9 mouse cellular contexts compared by ENCODE assay signal in the genomic region with DNA sequence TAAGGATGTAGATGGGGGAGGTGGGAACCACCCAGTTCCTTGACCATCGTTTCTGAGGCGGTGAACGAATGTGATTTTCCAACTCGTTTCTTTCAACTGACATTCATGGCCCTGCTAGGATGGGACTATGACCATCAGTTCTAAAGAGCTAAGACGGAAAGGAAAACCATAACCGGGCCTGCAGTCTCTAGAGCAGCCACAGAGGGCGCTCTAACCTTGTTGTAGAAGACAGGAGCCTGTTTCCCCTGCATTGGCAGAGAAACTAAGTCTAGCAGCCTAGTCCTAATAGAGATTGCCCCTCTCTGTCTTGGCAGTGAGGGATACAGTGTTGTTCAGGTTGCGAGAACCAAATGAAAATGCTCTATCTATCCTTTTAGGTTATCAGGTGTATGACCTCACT. TPM values are rescaled to one million over a fixed set of nuclear protein-coding genes. Genes with fewer than 3 reads are reported as not detected.
A peak's percentile ranks its signal among the peaks of the same experiment; 100 is the strongest.
DNase-seq lines count a peak whose midpoint lies in the region; ATAC-seq and TF ChIP-seq lines count a peak whose summit lies in the region.
"Had no signal": no experiment of that assay in that cellular context is flagged by ENCODE, and none has a peak within 500 bp of the region (broad histone marks: within the 10 kb centered on the region; RNA-seq: fewer than 3 reads in every experiment).

No protein-coding gene starts in this region.

- no peaks in the 10 kb centered on the region for H3K36me3 ChIP-seq in hindbrain, postnatal 0 days (ENCODE audit: insufficient read depth, low read length)
- no peaks in the 10 kb centered on the region for H3K36me3 ChIP-seq in hindbrain, embryonic 14.5 days (replicated peaks; ENCODE audit: control insufficient read depth, insufficient read depth)
- H3K36me3 ChIP-seq in embryonic facial prominence, embryonic 10.5 days (replicated peaks), result no peaks in the 10 kb centered on the region
- H3K36me3 ChIP-seq: hindbrain, embryonic 15.5 days had no signal

- 71% methylated on average over 8 of the region's 8 CpGs for WGBS in hindbrain, postnatal 0 days
- 67% methylated on average over 8 of the region's 8 CpGs for WGBS in hindbrain, embryonic 14.5 days
- WGBS in embryonic facial prominence, embryonic 10.5 days, result 61% methylated on average over 8 of the region's 8 CpGs

- H3K4me1 ChIP-seq in hindbrain, postnatal 0 days (ENCODE audit: insufficient read depth, low read length), result no peaks in the 10 kb centered on the region; the same call in 1 of the 2 replicates
- H3K4me1 ChIP-seq in hindbrain, embryonic 14.5 days (replicated peaks; ENCODE audit: control insufficient read depth, insufficient read depth, low read length), result 0 out of 2 replicates have a peak, but pooled peaks cover 6% of the 10 kb centered on the region
- H3K4me1 ChIP-seq in embryonic facial prominence, embryonic 10.5 days, result peaks cover 21% of the 10 kb centered on the region

- no peaks in the 10 kb centered on the region for H3K27me3 ChIP-seq in hindbrain, postnatal 0 days (ENCODE audit: insufficient read depth, low read length)
- no peaks in the 10 kb centered on the region for H3K27me3 ChIP-seq in hindbrain, embryonic 14.5 days (ENCODE audit: control insufficient read depth, insufficient read depth, low read length)
- no peaks in the 10 kb centered on the region for H3K27me3 ChIP-seq in embryonic facial prominence, embryonic 10.5 days (replicated peaks; ENCODE audit: low read depth, poor library complexity, severe bottlenecking)
- H3K27me3 ChIP-seq: hindbrain, embryonic 15.5 days had no signal

- H3K4me2 ChIP-seq in hindbrain, postnatal 0 days (ENCODE audit: low read depth, low read length), result no peak overlapping the region
- H3K4me2 ChIP-seq in hindbrain, embryonic 14.5 days (replicated peaks), result no peak overlapping the region
- H3K4me2 ChIP-seq: hindbrain, embryonic 15.5 days had no signal

- no peak overlapping the region for H3K4me3 ChIP-seq in hindbrain, postnatal 0 days (ENCODE audit: low read length)
- no peak overlapping the region for H3K4me3 ChIP-seq in hindbrain, embryonic 14.5 days (replicated peaks; ENCODE audit: low read length)
- H3K4me3 ChIP-seq in embryonic facial prominence, embryonic 10.5 days, result no peak overlapping the region
- H3K4me3 ChIP-seq: hindbrain, embryonic 15.5 days had no signal

- ATAC-seq in hindbrain, postnatal 0 days, result no peak
- no peak for ATAC-seq in hindbrain, embryonic 14.5 days (ENCODE audit: low FRiP score)
- peak; percentile 75 for ATAC-seq in activated CD4-positive, CD25-positive, alpha-beta regulatory T cell, adult 4 months

- DNase-seq in hindbrain, postnatal 0 days (ENCODE audit: low spot score), result peak; percentile 55
- DNase-seq in hindbrain, embryonic 14.5 days (ENCODE audit: low spot score), result no peak
- peak; percentile 79 for DNase-seq in CD4-positive helper T cell, adult 2 months (ENCODE audit: low read depth, low spot score)
- peak; percentile 50 to 67 for DNase-seq in kidney, postnatal 25 days
- peak; percentile 57 to 85 for DNase-seq in spleen, postnatal 10 days (ENCODE audit: low spot score in 2 of 2)
- DNase-seq in embryonic facial prominence, embryonic 10.5 days (ENCODE audit: low spot score), result no peak
- no peak for DNase-seq in embryo, embryonic 11 days

- H3K9me3 ChIP-seq in hindbrain, postnatal 0 days (ENCODE audit: low read length), result no peaks in the 10 kb centered on the region
- H3K9me3 ChIP-seq in hindbrain, embryonic 14.5 days (ENCODE audit: control insufficient read depth, low read length), result no peaks in the 10 kb centered on the region
- no peaks in the 10 kb centered on the region for H3K9me3 ChIP-seq in embryonic facial prominence, embryonic 10.5 days
- H3K9me3 ChIP-seq: hindbrain, embryonic 15.5 days had no signal

- no peak overlapping the region for H3K27ac ChIP-seq in hindbrain, postnatal 0 days
- no peak overlapping the region for H3K27ac ChIP-seq in hindbrain, embryonic 14.5 days
- no peak overlapping the region for H3K27ac ChIP-seq in embryonic facial prominence, embryonic 10.5 days (replicated peaks)
- H3K27ac ChIP-seq: hindbrain, embryonic 15.5 days had no signal

- H3K9ac ChIP-seq in hindbrain, postnatal 0 days (replicated peaks; ENCODE audit: low read length), result no peak overlapping the region
- no peak overlapping the region for H3K9ac ChIP-seq in hindbrain, embryonic 14.5 days
- H3K9ac ChIP-seq: hindbrain, embryonic 15.5 days had no signal

- TF ChIP-seq CTCF in hindbrain, postnatal 0 days (IDR thresholded peaks at IDR 0.05; ENCODE audit: low read depth), result peak; percentile 62

RNA-seq across cellular contexts. Expression of a gene that starts 50.1 kb away (rescaled TPM):
- 10.0 and 13.1 TPM in 2 replicates for total RNA-seq in hindbrain, postnatal 0 days (2014; rRNA removed)
- 83.9 and 90.8 TPM in 2 replicates for polyA plus RNA-seq in hindbrain, postnatal 0 days (2015; fragmentation: Nextera tagmentation; extraction: Ambion mirVana)
- 51.8 and 58.0 TPM in 2 replicates for polyA plus RNA-seq in hindbrain, embryonic 14.5 days (2014; fragmentation: Nextera tagmentation; extraction: Ambion mirVana)
- 100 to 1,000 TPM; 479 to 707 TPM for polyA plus RNA-seq in activated CD4-positive, CD25-positive, alpha-beta regulatory T cell, adult 4 months (2017; shearing (Covaris generic))
- 66.5 and 78.8 TPM in 2 replicates for polyA plus RNA-seq in embryonic facial prominence, embryonic 10.5 days (2016; fragmentation: Nextera tagmentation; extraction: Ambion mirVana)

Comparison
In these comparisons a context has a peak if more than half of its experiments do, and no peak if none do; other contexts are left out.
1. DNase-seq: peak in hindbrain, postnatal 0 days (single experiment), CD4-positive helper T cell, adult 2 months (single experiment), kidney, postnatal 25 days (2 of 2) and spleen, postnatal 10 days (2 of 2); none in hindbrain, embryonic 14.5 days (single experiment), embryonic facial prominence, embryonic 10.5 days (single experiment) and embryo, embryonic 11 days (single experiment).